Mouse (Mus musculus): Measurements from ENCODE around the gene Tmx4.
A peak's percentile ranks its signal among the peaks of the same experiment; 100 is the strongest.

Tmx4 gene

DNA sequence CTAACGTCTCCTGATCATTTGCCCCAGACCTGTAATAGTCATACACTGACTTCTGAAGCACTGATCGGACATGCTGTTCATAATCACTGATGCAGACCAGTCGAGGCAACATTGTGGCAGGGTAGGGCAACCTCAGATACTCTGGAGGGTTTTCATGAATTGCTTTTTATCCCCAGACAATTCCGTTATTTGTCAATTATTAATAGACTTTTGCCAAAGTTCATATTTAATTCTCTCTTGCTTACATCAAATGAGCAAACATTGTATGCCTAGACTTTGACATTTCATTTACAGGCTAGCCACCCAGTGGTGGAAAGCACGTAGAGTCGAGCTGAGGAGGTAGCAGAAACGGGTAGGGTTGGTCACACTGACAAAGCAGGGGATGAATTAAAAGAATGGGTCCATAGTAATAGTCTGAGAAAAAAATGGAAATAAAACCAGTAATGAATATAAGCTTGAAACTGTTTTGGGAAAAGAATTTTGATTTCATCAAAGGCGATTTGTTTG lies 89.7 kb downstream of the Tmx4 start, which contains the start of gene Hao1:
TSS of gene Hao1 (minus strand) at position 148 of the 507 bp plus-strand sequence.
- no peak for DNase-seq (ENCODE audit: low spot score)

DNA sequence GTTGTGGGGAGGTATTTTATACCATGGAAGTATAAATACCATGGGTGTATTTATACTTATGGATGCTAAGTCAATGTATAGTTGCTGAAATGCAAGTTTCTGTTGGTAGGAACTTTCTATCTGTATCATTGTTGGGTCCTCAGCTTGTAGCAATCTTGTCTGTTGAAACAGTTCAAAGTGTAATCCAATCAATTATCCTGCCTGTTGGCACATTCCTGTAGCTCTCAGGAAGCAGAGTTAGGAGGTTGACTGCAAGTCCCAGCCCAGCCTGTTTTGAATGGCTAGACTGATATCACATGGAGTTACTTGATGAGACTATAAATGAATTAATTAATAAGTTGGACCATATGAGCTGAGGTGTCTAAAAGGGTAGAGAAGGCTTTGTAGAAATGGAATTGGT lies 91.6 kb downstream of the Tmx4 start:
- DNase-seq (ENCODE audit: low spot score): no peak

DNA sequence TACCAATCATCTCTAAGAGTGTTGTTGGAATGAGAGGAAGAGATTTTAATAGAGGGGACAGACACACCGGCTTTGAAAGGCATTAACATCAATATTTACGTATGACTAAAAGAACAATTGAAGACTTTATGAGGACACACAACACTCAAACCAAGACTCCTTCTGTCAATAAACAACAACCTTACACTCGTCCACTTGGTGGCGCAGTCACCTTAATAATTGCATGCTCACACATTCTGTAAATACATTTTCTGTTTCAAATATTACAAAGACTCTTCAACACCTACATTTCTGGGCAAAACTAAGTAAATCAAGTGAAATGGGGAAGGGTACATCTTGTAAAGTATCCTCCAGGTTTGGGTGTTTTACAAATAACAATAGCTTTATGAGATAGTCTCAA lies 94.2 kb downstream of the Tmx4 start:
- peak; percentile 63 for DNase-seq (ENCODE audit: low spot score)

DNA sequence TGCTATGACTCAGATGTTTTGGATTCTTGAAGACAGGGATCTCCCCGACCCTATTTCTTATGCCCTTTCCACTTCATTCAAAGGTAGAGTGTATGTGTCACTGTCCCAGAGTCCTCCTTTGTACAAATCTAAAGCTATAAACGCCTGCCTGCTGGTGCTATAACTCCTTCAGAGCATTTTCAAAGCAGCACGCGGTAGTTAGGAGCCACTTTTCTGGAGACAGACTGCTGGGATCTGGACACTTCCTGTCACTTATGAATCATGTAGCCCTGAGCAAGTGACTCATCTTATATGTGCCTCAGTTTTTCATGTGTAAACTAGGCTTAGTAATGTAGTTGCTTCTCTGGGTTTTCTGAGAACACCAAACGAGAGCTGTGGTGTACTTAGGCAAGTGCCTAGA lies 98.8 kb downstream of the Tmx4 start:
- no peak for DNase-seq (ENCODE audit: low spot score)

DNA sequence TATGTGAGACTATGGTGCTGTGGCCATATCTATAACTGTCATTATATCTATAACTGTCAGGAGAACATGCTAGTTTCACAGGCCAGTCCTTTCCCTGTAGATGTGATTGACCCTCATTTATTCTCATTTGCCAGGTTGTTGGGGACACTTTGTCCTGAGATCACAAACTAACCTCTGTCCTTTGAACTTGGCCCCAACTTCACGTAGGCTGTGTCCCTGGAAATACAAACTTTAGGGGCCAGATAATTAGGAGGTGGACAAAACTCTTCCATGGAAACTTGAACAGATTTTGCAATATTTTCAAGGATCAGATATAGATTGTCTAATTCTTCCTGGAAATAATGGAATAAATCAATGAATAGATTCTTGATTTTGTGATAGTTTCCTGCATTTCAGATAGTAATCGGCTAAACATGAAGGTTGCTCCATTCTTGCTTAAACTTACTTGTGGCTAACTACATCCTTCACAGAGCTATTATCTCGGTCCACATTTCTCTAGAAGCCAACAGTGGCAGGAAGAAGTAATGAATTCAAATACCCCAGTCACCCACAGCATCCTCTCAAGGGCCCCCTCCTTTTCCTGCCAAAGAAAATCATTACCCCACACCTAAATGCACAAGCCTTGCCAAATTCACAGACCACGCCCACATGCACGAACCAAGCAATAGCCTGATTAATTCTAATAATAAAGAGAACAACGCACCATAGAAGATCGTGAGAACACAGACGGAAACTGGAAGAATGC lies 99.5 kb downstream of the Tmx4 start:
- no peak for DNase-seq (ENCODE audit: low spot score)
